Mouse (Mus musculus): ENCODE measurements around the gene Nxt1. TPM values are rescaled to one million over a fixed set of nuclear protein-coding genes. Genes with fewer than 3 reads are reported as not detected.

The Nxt1 gene
- polyA plus RNA-seq (2015; fragmentation: Nextera tagmentation; extraction: Ambion mirVana): 35.7 and 37.2 TPM in 2 replicates

GRCm38 (mm10) chr2:148672199-148673096 is at the start of gene Nxt1:
Gene Nxt1 (plus strand): TSS chr2:148672601.

GRCm38 (mm10) chr2:148680775-148681291 is 8.4 kb downstream of the Nxt1 start, which contains the start of gene Gzf1:
Gene Gzf1 (plus strand): TSS chr2:148681023.

Other genes with a start within 250 kb of the Nxt1 start
- gene Cd93, start 229.0 kb upstream of the Nxt1 start, polyA plus RNA-seq (2015; fragmentation: Nextera tagmentation; extraction: Ambion mirVana): 4.5 and 5.5 TPM in 2 replicates
- 14.7 and 21.6 TPM in 2 replicates for gene Gzf1, start 8.4 kb downstream of the Nxt1 start, polyA plus RNA-seq (2015; fragmentation: Nextera tagmentation; extraction: Ambion mirVana)
- gene Napb, start 59.9 kb downstream of the Nxt1 start, polyA plus RNA-seq (2015; fragmentation: Nextera tagmentation; extraction: Ambion mirVana): 97.4 and 109 TPM in 2 replicates
- gene Cstl1, start 77.8 kb downstream of the Nxt1 start, polyA plus RNA-seq (2015; fragmentation: Nextera tagmentation; extraction: Ambion mirVana): not detected in 2 replicates
- not detected in 2 replicates for gene Cst11, start 98.9 kb downstream of the Nxt1 start, polyA plus RNA-seq (2015; fragmentation: Nextera tagmentation; extraction: Ambion mirVana)
- not detected in 2 replicates for gene 8030411F24Rik, start 109.4 kb downstream of the Nxt1 start, polyA plus RNA-seq (2015; fragmentation: Nextera tagmentation; extraction: Ambion mirVana)
- gene Cst12, start 116.8 kb downstream of the Nxt1 start, polyA plus RNA-seq (2015; fragmentation: Nextera tagmentation; extraction: Ambion mirVana): not detected in 2 replicates
- not detected in 2 replicates for gene Cst8, start 126.2 kb downstream of the Nxt1 start, polyA plus RNA-seq (2015; fragmentation: Nextera tagmentation; extraction: Ambion mirVana)
- gene Cst13, start 147.5 kb downstream of the Nxt1 start, polyA plus RNA-seq (2015; fragmentation: Nextera tagmentation; extraction: Ambion mirVana): not detected in 2 replicates
- not detected in 2 replicates for gene Cst9, start 162.5 kb downstream of the Nxt1 start, polyA plus RNA-seq (2015; fragmentation: Nextera tagmentation; extraction: Ambion mirVana)
- not detected in 2 replicates for gene 9230104L09Rik, start 192.4 kb downstream of the Nxt1 start, polyA plus RNA-seq (2015; fragmentation: Nextera tagmentation; extraction: Ambion mirVana)
- gene Cst3, start 203.1 kb downstream of the Nxt1 start, polyA plus RNA-seq (2015; fragmentation: Nextera tagmentation; extraction: Ambion mirVana): 1,629 and 2,063 TPM in 2 replicates

Measured in neural tube, postnatal 0 days (tissue).